Mouse (Mus musculus) gonadal fat pad, adult 2 months (tissue): ENCODE measurements around the gene Angpt4. TPM values are rescaled to one million over a fixed set of nuclear protein-coding genes. Genes with fewer than 3 reads are reported as not detected.

ENCODE experiments used
- DNase-seq: peaks from one replicate; pipeline ENCODE4 v3.0.0-alpha.2; 2012; ENCODE audit warnings: low read depth
- polyA plus RNA-seq: library from polyadenylated mRNA; depleted of rRNA; stranded (reverse); fragments of >200 nt; gene quantifications from 2 replicates; pipeline ENCODE4 v1.2.3, GENCODE M21; 2012; rRNA removed

Gene Angpt4
- 21.6 and 24.2 TPM in 2 replicates for polyA plus RNA-seq

- DNase-seq, result no peak
Measured at GRCm38 (mm10) chr2:151910919-151911500, at the start of gene Angpt4. TSS of gene Angpt4 (plus strand) at chr2:151911210.

DNA sequence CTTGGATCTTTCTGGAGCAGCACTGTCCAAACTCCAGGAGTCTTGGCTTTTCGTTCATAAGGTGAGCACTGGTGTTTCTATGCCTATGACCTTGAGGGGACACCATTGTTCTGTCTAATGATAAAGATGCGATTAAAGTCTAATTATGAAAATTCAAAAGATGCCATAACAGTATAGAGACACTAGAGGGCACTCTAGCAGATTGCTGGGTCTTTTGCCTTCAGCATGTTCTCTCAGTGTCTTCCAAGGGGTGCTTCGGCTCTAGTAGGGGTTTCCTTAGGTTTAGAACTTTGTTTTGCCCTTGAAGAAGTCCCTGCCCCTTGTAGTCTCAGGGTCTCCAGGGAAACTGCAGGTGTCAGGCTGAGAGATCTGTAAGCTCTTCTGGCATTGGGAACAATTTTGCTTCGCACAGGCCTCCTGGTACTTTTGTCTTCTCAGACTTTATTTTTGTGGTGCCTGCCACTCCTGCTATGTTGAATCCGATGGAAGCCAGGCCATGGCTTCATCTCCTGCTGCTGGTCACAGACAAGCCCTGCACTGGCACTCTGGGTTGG is 48.7 kb upstream of the Angpt4 start:
- no peak for DNase-seq

DNA sequence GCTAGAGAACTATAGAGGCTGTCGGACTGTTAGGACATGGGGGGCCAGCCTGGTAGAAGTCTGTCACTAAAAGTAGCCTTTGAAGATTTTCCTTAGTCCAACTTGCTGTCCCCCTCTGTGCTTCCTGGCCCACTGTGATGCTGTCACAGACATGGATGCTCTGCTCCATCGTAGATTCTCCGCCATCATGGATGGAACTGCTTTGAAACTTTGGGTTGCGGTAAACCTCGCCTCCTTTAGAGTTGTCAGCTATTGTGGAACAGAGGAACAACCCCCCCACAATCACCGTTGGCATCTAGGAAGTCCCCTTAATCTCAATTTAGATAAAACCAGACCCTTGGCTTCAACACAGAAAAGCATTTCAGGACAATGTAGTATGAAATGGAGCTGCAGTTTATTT is 46.1 kb upstream of the Angpt4 start:
- no peak for DNase-seq

GRCm38 (mm10) chr2:151866487-151866886 is 44.5 kb upstream of the Angpt4 start:
- no peak for DNase-seq

DNA sequence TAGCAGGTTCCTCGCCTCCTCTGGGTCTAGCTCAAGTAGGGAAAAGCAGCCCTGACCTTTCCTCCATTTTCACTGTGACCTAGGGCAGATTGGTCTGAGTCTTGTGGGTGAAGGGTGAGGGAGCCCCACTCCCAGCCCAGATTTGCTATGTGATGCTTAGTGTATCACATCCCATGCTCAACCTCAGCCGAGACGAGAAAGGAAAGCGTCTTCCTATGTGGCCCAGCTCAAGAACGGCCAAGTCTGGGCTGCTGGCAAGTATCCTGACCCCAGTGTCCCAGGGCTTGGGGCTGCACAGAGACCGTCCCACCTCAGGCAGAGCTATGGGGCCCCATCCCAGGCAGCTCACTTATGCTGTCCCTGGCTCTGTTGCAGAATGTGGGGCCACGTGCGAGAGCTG is 42.8 kb upstream of the Angpt4 start:
- no peak for DNase-seq

- DNase-seq, result no peak
Measured at GRCm38 (mm10) chr2:151874551-151874950, 36.5 kb upstream of the Angpt4 start.

DNA sequence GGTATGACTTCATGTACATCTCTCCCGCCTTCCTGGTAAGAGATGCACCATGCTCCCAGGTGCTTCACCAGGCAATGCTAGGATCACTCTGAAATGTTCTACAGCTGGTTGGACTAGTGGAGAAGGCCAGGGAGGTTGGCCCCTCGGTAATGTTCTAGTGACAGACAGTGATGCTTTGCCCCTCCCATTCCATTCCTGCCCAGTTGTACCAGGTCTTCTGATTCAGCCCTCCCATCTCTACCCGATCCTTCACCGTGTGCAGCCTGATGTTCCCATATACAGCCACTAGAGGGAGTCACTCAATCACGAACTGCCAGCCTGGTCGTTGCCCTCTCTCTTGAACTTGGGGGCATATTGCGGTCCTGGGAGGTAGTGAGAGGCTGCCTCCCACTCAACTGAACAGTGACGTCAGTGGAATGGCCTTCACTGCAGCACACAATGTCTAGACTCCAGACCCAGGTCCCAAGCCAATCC is 35.0 kb upstream of the Angpt4 start:
- DNase-seq, result no peak

GRCm38 (mm10) chr2:151878645-151879044 is 32.4 kb upstream of the Angpt4 start:
- DNase-seq, result no peak

GRCm38 (mm10) chr2:151879760-151880159 is 31.2 kb upstream of the Angpt4 start:
- DNase-seq, result no peak

DNA sequence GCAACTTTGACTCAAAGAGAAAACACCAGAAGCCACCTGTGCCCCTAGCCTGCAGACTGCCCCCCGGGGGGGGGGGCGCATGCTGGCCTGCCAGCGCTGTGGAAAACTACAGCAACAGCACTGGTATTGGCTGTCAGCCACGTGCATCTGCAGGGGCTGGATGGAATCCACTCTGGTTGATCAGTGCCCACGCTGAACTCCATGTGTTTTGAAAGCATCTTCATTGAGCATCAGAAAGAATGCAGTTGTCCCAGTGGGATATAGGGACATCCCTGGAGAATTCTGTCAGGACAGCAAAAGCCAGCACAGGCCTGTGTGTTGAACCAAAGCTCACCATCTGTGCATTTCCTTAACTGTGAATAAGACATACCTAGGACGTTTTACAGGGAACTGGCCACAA is 20.0 kb upstream of the Angpt4 start:
- no peak for DNase-seq

- no peak for DNase-seq
Measured at GRCm38 (mm10) chr2:151893122-151893774, 17.8 kb upstream of the Angpt4 start.

- DNase-seq, result no peak
Measured at GRCm38 (mm10) chr2:151894209-151894980, 16.6 kb upstream of the Angpt4 start.

- no peak for DNase-seq
Measured at GRCm38 (mm10) chr2:151895911-151896310, 15.1 kb upstream of the Angpt4 start.

GRCm38 (mm10) chr2:151898106-151898505 is 12.9 kb upstream of the Angpt4 start:
- no peak for DNase-seq

DNA sequence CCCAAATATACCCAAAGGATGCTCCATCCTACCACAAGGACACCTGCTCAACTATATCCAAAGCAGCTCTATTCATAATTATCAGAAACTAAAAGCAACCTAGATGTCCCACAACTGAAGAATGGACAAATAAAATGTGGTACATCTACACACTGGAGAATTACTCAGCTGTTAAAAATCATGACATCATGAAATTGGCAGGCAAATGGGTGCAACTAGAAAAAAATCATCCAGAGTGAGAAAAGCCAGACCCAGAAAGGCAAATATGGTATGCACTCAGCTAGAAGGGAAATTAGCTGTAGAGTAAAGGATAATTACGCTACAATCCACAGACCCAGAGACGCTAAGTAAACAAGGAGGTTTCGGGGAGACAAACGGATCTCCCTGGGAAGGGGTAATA is 10.2 kb upstream of the Angpt4 start:
- no peak for DNase-seq

GRCm38 (mm10) chr2:151903267-151903666 is 7.7 kb upstream of the Angpt4 start:
- no peak for DNase-seq

- no peak for DNase-seq
Measured at GRCm38 (mm10) chr2:151903933-151904332, 7.1 kb upstream of the Angpt4 start.

- no peak for DNase-seq
Measured at GRCm38 (mm10) chr2:151904636-151905035, 6.4 kb upstream of the Angpt4 start.

GRCm38 (mm10) chr2:151907020-151907419 is 4.0 kb upstream of the Angpt4 start:
- no peak for DNase-seq

DNA sequence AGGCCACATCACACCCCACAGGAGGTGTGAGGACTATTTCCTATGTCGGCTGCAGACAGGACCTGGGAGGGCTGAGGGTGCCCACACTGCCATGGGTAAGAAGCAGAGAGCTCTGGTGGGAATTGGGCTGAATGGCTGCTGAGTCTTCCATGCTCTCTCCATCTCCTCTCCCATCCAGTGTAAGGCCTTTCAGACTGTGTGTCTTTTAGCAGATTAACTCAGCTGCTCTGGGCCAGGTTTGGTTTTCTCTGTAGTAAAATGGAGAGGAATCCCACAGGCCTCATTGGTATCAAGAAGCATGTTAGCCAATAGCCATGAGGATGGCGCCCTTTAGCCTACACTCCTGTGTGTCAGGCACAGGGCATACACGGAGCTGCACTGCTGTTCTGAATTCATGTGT is 1.6 kb upstream of the Angpt4 start:
- no peak for DNase-seq

GRCm38 (mm10) chr2:151910498-151910897 is 512 bp upstream of the Angpt4 start:
- DNase-seq, result no peak

- DNase-seq, result no peak
Measured at GRCm38 (mm10) chr2:151911751-151912150, 741 bp downstream of the Angpt4 start.

DNA sequence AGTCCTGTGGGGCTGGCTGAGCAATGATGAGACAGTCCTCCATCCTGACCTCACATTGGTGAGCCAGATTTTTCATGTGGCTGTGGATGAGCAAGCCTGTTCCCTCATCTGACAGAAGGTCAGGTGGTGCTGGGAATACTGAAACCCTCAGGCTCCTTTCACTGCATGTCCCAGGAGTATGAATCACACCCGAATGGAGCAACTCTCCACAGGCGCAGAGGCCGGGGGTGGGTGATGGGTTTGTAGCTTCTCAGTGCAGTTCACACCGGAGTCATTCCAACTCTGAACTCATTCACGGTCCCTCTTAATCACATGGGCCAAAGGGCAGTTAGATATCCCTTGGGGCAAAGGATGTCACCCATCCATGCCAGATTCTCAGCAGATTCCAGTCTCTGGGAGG is 3.1 kb downstream of the Angpt4 start:
- no peak for DNase-seq
